Mouse (Mus musculus): ENCODE measurements at regions not wholly inside any gene's neighbourhood (a gene's known extent, or its start where the extent isn't known, plus 50 kb on each side); places are given as distances from the start of the nearest gene placed in this dataset.

DNA sequence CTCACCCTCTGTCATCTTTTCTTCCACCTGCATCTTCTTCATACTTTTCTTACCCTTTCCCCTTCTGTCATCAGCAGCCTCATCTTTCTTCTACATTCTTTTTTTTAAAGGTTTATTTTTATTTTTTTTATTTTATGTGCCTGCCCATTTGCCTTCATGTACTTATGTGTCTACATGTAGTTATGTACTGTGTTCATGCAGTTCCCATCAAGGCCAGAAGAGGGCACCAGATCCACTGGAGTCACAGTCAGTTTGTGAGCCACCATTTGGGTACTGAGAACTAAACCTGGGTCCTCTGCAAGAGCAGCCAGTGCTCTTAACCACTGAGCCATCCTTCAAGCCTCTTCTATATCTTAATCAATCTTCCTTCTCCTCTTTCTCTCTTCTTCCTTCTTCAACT, 475.7 kb upstream of the Zmiz1 start:
- ATAC-seq (replicated peaks; ENCODE audit: low FRiP score, low read depth) (no peak), DNase-seq (ENCODE audit: low spot score) (no peak)
- Histone ChIP-seq H3K9ac (ENCODE audit: low read depth, low read length) (no peak overlapping the region), H3K4me3 (replicated peaks; ENCODE audit: low read depth, low read length) (no peak overlapping the region), H3K27me3 (ENCODE audit: insufficient read depth, low read length) (no peaks in the 10 kb centered on the region), H3K36me3 (ENCODE audit: insufficient read depth, low read length) (no peaks in the 10 kb centered on the region), H3K4me1 (replicated peaks; ENCODE audit: insufficient read depth, low read length) (0 out of 2 replicates have a peak, but pooled peaks cover 4% of the 10 kb centered on the region), H3K9me3 (replicated peaks; ENCODE audit: low read length) (no peaks in the 10 kb centered on the region), H3K27ac (no peak overlapping the region), H3K4me2 (ENCODE audit: low read length) (no peak overlapping the region)
- TF ChIP-seq CTCF (IDR thresholded peaks at IDR 0.05; ENCODE audit: low read depth), result peak; percentile 62

DNA sequence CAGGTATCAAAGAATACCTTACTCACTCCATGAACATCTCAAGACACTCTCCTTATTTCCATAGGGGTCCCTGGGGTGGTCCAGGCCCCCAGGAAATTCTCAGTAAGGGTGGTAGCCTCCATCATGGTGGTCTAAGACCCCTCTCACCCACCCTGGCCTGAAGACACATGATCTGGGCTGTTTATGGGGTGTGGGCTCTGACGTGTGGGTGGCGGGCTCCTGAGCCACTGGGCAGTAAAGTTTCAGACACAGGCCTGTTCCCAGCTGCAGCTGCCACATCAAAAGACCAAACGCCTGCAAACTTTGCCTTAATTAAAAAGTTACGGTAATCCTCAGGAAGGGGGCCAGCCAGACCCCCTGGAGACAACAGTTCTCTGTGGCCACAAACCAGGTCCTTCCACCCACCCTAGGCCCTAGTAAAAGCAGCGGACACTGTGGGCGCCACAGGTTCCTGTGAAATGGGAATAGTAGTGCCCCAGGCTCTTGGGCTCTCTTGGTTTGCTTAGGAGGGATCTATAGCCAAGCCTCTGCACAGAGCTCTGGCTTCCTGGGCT, 473.1 kb upstream of the Zmiz1 start:
- TF ChIP-seq CTCF (IDR thresholded peaks at IDR 0.05; ENCODE audit: low read depth), result no peak
- Histone ChIP-seq H3K36me3 (ENCODE audit: insufficient read depth, low read length) (no peaks in the 10 kb centered on the region), H3K27ac (no peak overlapping the region), H3K9ac (ENCODE audit: low read depth, low read length) (no peak overlapping the region), H3K4me2 (ENCODE audit: low read length) (no peak overlapping the region), H3K4me1 (replicated peaks; ENCODE audit: insufficient read depth, low read length) (0 out of 2 replicates have a peak, but pooled peaks cover 4% of the 10 kb centered on the region), H3K27me3 (ENCODE audit: insufficient read depth, low read length) (no peaks in the 10 kb centered on the region), H3K4me3 (replicated peaks; ENCODE audit: low read depth, low read length) (no peak overlapping the region), H3K9me3 (replicated peaks; ENCODE audit: low read length) (no peaks in the 10 kb centered on the region)
- ATAC-seq (replicated peaks; ENCODE audit: low FRiP score, low read depth) (no peak), DNase-seq (ENCODE audit: low spot score) (no peak)
- WGBS, result 52% methylated on average over 6 of the region's 6 CpGs

DNA sequence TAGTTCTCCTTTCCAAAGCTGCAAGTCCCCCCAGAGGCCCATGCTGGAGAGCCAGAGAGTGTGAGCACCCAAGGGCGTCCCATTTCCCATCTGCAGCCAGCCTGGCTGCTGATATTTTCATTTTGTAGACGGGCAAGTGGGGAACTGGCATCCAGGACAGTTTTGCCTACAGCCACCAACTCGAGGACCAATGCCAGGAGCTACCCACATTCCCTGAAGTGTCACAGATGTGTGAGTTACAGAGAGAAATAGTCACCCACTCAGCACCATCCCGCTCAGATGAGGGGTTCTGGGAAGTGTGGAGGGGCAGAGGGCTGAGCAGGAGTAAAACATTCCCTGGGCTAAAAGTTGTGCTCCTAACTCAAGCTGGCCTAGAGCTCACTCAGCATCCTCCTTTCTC, 472.6 kb upstream of the Zmiz1 start:
- 0 out of 2 replicates have a peak, but pooled peaks cover 4% of the 10 kb centered on the region for H3K4me1 ChIP-seq (replicated peaks; ENCODE audit: insufficient read depth, low read length)
- H3K27me3 ChIP-seq (ENCODE audit: insufficient read depth, low read length), result no peaks in the 10 kb centered on the region
- 59% methylated on average over 4 of the region's 4 CpGs for WGBS
- no peak overlapping the region for H3K4me3 ChIP-seq (replicated peaks; ENCODE audit: low read depth, low read length)
- DNase-seq (ENCODE audit: low spot score), result no peak
- no peak overlapping the region for H3K27ac ChIP-seq
- no peaks in the 10 kb centered on the region for H3K9me3 ChIP-seq (replicated peaks; ENCODE audit: low read length)
- H3K4me2 ChIP-seq (ENCODE audit: low read length), result no peak overlapping the region
- ATAC-seq (replicated peaks; ENCODE audit: low FRiP score, low read depth), result no peak
- H3K36me3 ChIP-seq (ENCODE audit: insufficient read depth, low read length), result no peaks in the 10 kb centered on the region
- TF ChIP-seq CTCF (IDR thresholded peaks at IDR 0.05; ENCODE audit: low read depth), result no peak
- no peak overlapping the region for H3K9ac ChIP-seq (ENCODE audit: low read depth, low read length)

DNA sequence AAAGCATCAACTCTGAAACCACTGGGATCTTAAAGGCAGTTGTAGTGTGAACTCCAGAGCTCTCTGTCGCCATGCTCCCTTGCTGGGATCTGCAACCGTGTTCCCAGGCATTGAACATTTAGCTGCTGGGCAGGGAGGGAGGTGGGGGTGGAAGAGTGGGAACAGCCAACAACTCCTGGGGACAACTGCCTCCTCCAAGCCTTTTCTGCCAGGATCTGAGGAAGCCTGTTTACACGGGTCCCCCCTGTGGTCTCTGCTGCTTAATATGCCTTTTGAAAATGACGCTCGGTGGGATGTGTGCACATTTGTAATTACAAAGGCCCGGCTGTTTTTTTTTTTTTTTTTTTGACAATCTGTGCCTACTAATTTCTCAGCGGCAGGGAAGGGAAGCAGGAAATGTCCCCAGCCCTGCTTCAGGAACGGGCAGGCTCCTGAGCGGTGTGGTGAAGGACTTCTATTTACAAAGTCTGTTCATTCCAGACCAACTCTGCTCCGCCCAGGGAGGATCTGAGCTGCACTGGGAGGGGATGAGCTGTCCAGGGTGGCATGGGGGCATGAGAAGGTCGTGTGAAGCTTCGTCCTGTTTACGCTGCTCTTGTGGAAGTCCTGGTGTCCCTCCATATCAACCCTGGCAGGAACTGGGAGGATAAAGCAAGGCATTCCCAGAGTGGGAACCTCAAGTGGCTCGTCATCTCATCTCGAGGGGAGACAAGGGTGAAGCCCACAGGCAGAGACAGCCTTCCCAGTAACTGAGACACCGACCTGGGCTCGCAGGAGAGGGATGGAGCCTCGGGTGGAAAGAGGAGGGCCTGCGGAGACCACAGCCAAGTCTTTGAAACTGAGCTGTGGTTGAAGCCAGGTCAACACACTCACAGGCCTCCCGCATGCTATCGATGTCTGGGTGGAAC, 465.0 kb upstream of the Zmiz1 start:
- Histone ChIP-seq H3K27ac (no peak overlapping the region), H3K9me3 (replicated peaks; ENCODE audit: low read length) (no peaks in the 10 kb centered on the region), H3K36me3 (ENCODE audit: insufficient read depth, low read length) (no peaks in the 10 kb centered on the region), H3K9ac (ENCODE audit: low read depth, low read length) (no peak overlapping the region), H3K27me3 (ENCODE audit: insufficient read depth, low read length) (no peaks in the 10 kb centered on the region), H3K4me1 (replicated peaks; ENCODE audit: insufficient read depth, low read length) (peaks cover 7% of the 10 kb centered on the region; the same call in 1 of the 2 replicates), H3K4me3 (replicated peaks; ENCODE audit: low read depth, low read length) (no peak overlapping the region), H3K4me2 (ENCODE audit: low read length) (no peak overlapping the region)
- ATAC-seq (replicated peaks; ENCODE audit: low FRiP score, low read depth) (no peak), DNase-seq (ENCODE audit: low spot score) (peak; percentile 39)
- TF ChIP-seq CTCF (IDR thresholded peaks at IDR 0.05; ENCODE audit: low read depth), result no peak
- 31% methylated on average over 21 of the region's 21 CpGs for WGBS

DNA sequence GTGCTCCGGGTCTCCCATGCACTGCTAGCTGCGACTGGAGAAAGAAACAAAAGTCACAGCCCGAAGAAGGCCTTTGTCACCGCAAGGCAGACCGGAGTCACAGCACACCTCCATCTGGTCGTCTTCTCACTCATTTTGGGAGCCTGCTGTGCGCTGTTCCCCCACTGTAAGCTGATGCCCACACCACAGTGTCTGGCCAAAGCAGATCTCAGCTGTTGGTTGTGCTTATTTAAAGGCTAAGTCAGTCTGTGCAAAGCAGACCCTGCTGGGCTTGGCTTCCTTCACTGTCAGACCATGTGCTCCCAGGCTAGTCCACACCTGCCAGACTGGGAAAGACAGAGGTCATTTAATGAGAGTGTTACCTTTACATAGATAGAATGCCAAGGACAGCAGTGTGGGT, 463.8 kb upstream of the Zmiz1 start:
- Histone ChIP-seq H3K4me3 (replicated peaks; ENCODE audit: low read depth, low read length) (no peak overlapping the region), H3K4me1 (replicated peaks; ENCODE audit: insufficient read depth, low read length) (peaks cover 7% of the 10 kb centered on the region; the same call in 1 of the 2 replicates), H3K36me3 (ENCODE audit: insufficient read depth, low read length) (no peaks in the 10 kb centered on the region), H3K27ac (no peak overlapping the region), H3K4me2 (ENCODE audit: low read length) (no peak overlapping the region), H3K27me3 (ENCODE audit: insufficient read depth, low read length) (no peaks in the 10 kb centered on the region), H3K9me3 (replicated peaks; ENCODE audit: low read length) (no peaks in the 10 kb centered on the region), H3K9ac (ENCODE audit: low read depth, low read length) (no peak overlapping the region)
- 71% methylated on average over 7 of the region's 7 CpGs for WGBS
- DNase-seq (ENCODE audit: low spot score) (no peak), ATAC-seq (replicated peaks; ENCODE audit: low FRiP score, low read depth) (no peak)
- no peak for TF ChIP-seq CTCF (IDR thresholded peaks at IDR 0.05; ENCODE audit: low read depth)

DNA sequence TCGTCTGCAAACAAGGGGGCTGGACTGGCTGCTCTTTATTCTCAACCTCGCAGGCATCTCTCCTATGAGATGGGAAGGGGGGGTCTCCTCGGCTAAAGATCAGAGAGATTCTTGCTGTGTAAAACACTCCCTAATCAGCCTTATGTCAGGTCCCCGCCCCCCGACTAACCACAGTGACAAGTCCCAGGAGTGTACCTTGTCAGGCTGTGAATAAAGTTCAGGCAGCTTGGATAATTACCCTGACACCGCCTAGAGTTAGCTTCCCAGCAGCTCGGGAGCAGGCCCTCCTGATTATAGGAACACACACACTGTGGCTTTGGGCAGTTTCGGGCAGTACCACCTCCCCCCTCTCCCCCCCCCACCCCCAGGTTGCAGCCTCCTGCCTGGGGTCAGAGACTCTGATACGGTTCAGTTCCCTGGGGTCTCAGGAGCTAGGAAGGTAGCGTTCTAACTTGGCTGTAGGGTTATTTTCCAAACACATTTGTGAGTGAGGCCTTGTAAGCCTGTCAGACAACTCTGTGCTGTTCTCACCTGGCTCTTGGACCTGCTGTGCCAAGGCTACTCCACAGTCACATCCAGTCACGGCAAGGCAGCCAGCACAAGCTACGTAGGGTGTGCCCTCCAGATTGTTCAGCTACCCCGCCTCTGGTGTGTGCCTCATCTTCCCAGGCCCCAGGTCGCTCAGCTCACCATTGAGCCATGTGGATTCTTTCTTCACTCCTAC, 461.0 kb upstream of the Zmiz1 start:
- no peak overlapping the region for H3K27ac ChIP-seq
- ATAC-seq (replicated peaks; ENCODE audit: low FRiP score, low read depth) (peak; percentile 48), DNase-seq (ENCODE audit: low spot score) (peak; percentile 68)
- no peak overlapping the region for H3K4me2 ChIP-seq (ENCODE audit: low read length)
- TF ChIP-seq CTCF (IDR thresholded peaks at IDR 0.05; ENCODE audit: low read depth), result no peak
- 32% methylated on average over 14 of the region's 14 CpGs for WGBS
- H3K27me3 ChIP-seq (ENCODE audit: insufficient read depth, low read length), result no peaks in the 10 kb centered on the region
- peaks cover 7% of the 10 kb centered on the region; the same call in 1 of the 2 replicates for H3K4me1 ChIP-seq (replicated peaks; ENCODE audit: insufficient read depth, low read length)
- no peak overlapping the region for H3K4me3 ChIP-seq (replicated peaks; ENCODE audit: low read depth, low read length)
- H3K9me3 ChIP-seq (replicated peaks; ENCODE audit: low read length), result no peaks in the 10 kb centered on the region
- no peaks in the 10 kb centered on the region for H3K36me3 ChIP-seq (ENCODE audit: insufficient read depth, low read length)
- no peak overlapping the region for H3K9ac ChIP-seq (ENCODE audit: low read depth, low read length)
